Mouse (Mus musculus) CH12.LX (cell line): ENCODE results near the gene Gm45808. TPM values are rescaled to one million over a fixed set of nuclear protein-coding genes. Genes with fewer than 3 reads are reported as not detected.

Experiments
- DNase-seq: peaks from one replicate; pipeline ENCODE4 v3.0.0-alpha.2; 2013; ENCODE audit errors: extremely low read depth
- H3K27ac ChIP-seq: 2 replicates; pipeline ENCODE4 v1.5.1; 2012; ENCODE audit warnings: low read depth, mild to moderate bottlenecking, control low read depth, moderate library complexity; ENCODE audit not compliant: insufficient read depth
- H3K27me3 ChIP-seq: replicated peaks from 2 replicates; pipeline ENCODE3; 2012; ENCODE audit warnings: inconsistent platforms
- H3K36me3 ChIP-seq, 2 experiments: replicated peaks in 1 of 2; 2 replicates each; pipeline versions ENCODE3 to v1.6.1; 2012; ENCODE audit warnings: inconsistent platforms in 1 of 2, low read length in 1 of 2, mild to moderate bottlenecking in 1 of 2, mixed read lengths in 1 of 2, moderate library complexity in 1 of 2; ENCODE audit not compliant: control insufficient read depth in 1 of 2, insufficient read depth in 1 of 2
- H3K4me1 ChIP-seq, 2 experiments: 2 replicates each; pipeline ENCODE4 v1.6.1; 2012; ENCODE audit warnings: inconsistent platforms in 1 of 2, moderate library complexity in 1 of 2; ENCODE audit not compliant: insufficient read depth in 2 of 2, control insufficient read depth in 1 of 2
- H3K4me2 ChIP-seq: 2 replicates; pipeline ENCODE4 v1.6.1; 2012; ENCODE audit warnings: low read depth, mild to moderate bottlenecking, control low read depth; ENCODE audit not compliant: poor library complexity, insufficient read depth, severe bottlenecking
- H3K4me3 ChIP-seq, 3 experiments: fragments of 150-350 bp in 1 of 3; sonication (generic) in 1 of 3; replicated peaks in 1 of 3; 2 replicates each; pipeline versions ENCODE3 to v1.5.1; 2011 to 2012; ENCODE audit warnings: low read depth in 2 of 3, low read length in 2 of 3, mild to moderate bottlenecking in 2 of 3, moderate library complexity in 2 of 3, control low read depth in 1 of 3, improper control_type of control experiment in 1 of 3, inconsistent platforms in 1 of 3, mixed read lengths in 1 of 3; ENCODE audit not compliant: poor library complexity in 1 of 3
- H3K79me2 ChIP-seq: replicated peaks from 2 replicates; pipeline ENCODE4 v1.6.1; 2012; ENCODE audit warnings: mild to moderate bottlenecking, moderate library complexity; ENCODE audit not compliant: control insufficient read depth, poor library complexity, insufficient read depth, severe bottlenecking; ENCODE audit errors: extremely low read depth
- H3K9ac ChIP-seq: 2 replicates; pipeline ENCODE4 v1.6.1; 2012; ENCODE audit warnings: low read depth, mild to moderate bottlenecking, control low read depth, moderate library complexity; ENCODE audit not compliant: insufficient read depth
- H3K9me3 ChIP-seq: replicated peaks from 2 replicates; pipeline ENCODE3; 2012; ENCODE audit warnings: low read length, inconsistent platforms, mixed read lengths
- BHLHE40 ChIP-seq: IDR thresholded peaks from 2 replicates; pipeline ENCODE4 v1.6.1; 2011; ENCODE audit warnings: mild to moderate bottlenecking, low read depth, low read length, improper control_type of control experiment
- CHD1 ChIP-seq: IDR thresholded peaks from 2 replicates; pipeline ENCODE4 v1.6.1; 2012; ENCODE audit warnings: low read depth, low read length, improper control_type of control experiment, inconsistent platforms
- CHD2 ChIP-seq: IDR thresholded peaks from 2 replicates; pipeline ENCODE4 v1.6.1; 2011; ENCODE audit warnings: low read length, improper control_type of control experiment
- CTCF ChIP-seq, 2 experiments: IDR thresholded peaks in 1 of 2; conservative IDR thresholded peaks in 1 of 2; 2 replicates each; pipeline ENCODE4 v1.5.1; 2011 to 2012; ENCODE audit warnings: low read depth in 2 of 2, low read length in 2 of 2, improper control_type of control experiment in 1 of 2, inconsistent platforms in 1 of 2, mild to moderate bottlenecking in 1 of 2, moderate library complexity in 1 of 2
- E2F4 ChIP-seq: IDR thresholded peaks from 2 replicates; pipeline ENCODE4 v1.6.1; 2011; ENCODE audit warnings: low read depth, low read length, improper control_type of control experiment; ENCODE audit not compliant: insufficient replicate concordance
- ETS1 ChIP-seq: conservative IDR thresholded peaks from 2 replicates; pipeline ENCODE4 v1.6.1; 2012; ENCODE audit warnings: low read depth, mild to moderate bottlenecking, inconsistent platforms, low read length, improper control_type of control experiment, moderate library complexity
- HCFC1 ChIP-seq: IDR thresholded peaks from 2 replicates; pipeline ENCODE4 v1.6.1; 2012; ENCODE audit warnings: low read depth, mild to moderate bottlenecking, inconsistent platforms, low read length, improper control_type of control experiment
- IRF4 ChIP-seq: IDR thresholded peaks from 2 replicates; pipeline ENCODE4 v1.6.1; 2014; ENCODE audit warnings: low read depth, mild to moderate bottlenecking, inconsistent platforms, low read length, improper control_type of control experiment
- JUND ChIP-seq: conservative IDR thresholded peaks from 2 replicates; pipeline ENCODE4 v1.6.1; 2011; ENCODE audit warnings: low read depth, low read length, improper control_type of control experiment
- KAT2A ChIP-seq: IDR thresholded peaks from 2 replicates; pipeline ENCODE4 v1.6.1; 2012; ENCODE audit warnings: low read length, improper control_type of control experiment, inconsistent platforms; ENCODE audit not compliant: insufficient replicate concordance
- MAFK ChIP-seq: IDR thresholded peaks from 2 replicates; pipeline ENCODE4 v1.6.1; 2011; ENCODE audit warnings: low read length, improper control_type of control experiment; ENCODE audit not compliant: insufficient replicate concordance
- MAZ ChIP-seq: IDR thresholded peaks from 2 replicates; pipeline ENCODE4 v1.6.1; 2012; ENCODE audit warnings: low read depth, mild to moderate bottlenecking, inconsistent platforms, low read length, improper control_type of control experiment, moderate library complexity
- MXI1 ChIP-seq: IDR thresholded peaks from 2 replicates; pipeline ENCODE4 v1.6.1; 2011; ENCODE audit warnings: mild to moderate bottlenecking, low read depth, low read length, improper control_type of control experiment
- MYC ChIP-seq: IDR thresholded peaks from 2 replicates; pipeline ENCODE4 v1.6.1; 2011; ENCODE audit warnings: low read depth, mild to moderate bottlenecking, improper control_type of control experiment, low read length
- NELFE ChIP-seq: IDR thresholded peaks from 2 replicates; pipeline ENCODE4 v1.6.1; 2011; ENCODE audit warnings: low read depth, low read length, improper control_type of control experiment
- NRF1 ChIP-seq: IDR thresholded peaks from 2 replicates; pipeline ENCODE4 v1.6.1; 2014; ENCODE audit warnings: low read depth, mild to moderate bottlenecking, inconsistent platforms, low read length, improper control_type of control experiment, moderate library complexity
- PAX5 ChIP-seq: IDR thresholded peaks from 2 replicates; pipeline ENCODE4 v1.6.1; 2012; ENCODE audit warnings: low read length, inconsistent platforms, mixed read lengths
- POLR2A ChIP-seq: IDR thresholded peaks from 2 replicates; pipeline ENCODE4 v1.6.1; 2011; ENCODE audit warnings: low read depth, mild to moderate bottlenecking, improper control_type of control experiment, low read length
- POLR2AphosphoS2 ChIP-seq: IDR thresholded peaks from 2 replicates; pipeline ENCODE4 v1.6.1; 2011; ENCODE audit warnings: low read depth, low read length, improper control_type of control experiment
- RAD21 ChIP-seq: IDR thresholded peaks from 2 replicates; pipeline ENCODE4 v1.6.1; 2011; ENCODE audit warnings: low read depth, mild to moderate bottlenecking, low read length, improper control_type of control experiment, moderate library complexity
- RCOR1 ChIP-seq: conservative IDR thresholded peaks from 2 replicates; pipeline ENCODE4 v1.6.1; 2012; ENCODE audit warnings: low read depth, mild to moderate bottlenecking, inconsistent platforms, low read length, improper control_type of control experiment
- SIN3A ChIP-seq: IDR thresholded peaks from 2 replicates; pipeline ENCODE4 v1.6.1; 2012; ENCODE audit warnings: low read length, improper control_type of control experiment, inconsistent platforms
- SMC3 ChIP-seq: IDR thresholded peaks from 2 replicates; pipeline ENCODE4 v1.6.1; 2011; ENCODE audit warnings: low read depth, low read length, improper control_type of control experiment
- TCF12 ChIP-seq: IDR thresholded peaks from 2 replicates; pipeline ENCODE4 v1.6.1; 2014; ENCODE audit warnings: low read depth, mild to moderate bottlenecking, inconsistent platforms, low read length, improper control_type of control experiment
- UBTF ChIP-seq: IDR thresholded peaks from 2 replicates; pipeline ENCODE4 v1.6.1; 2012; ENCODE audit warnings: low read depth, mild to moderate bottlenecking, inconsistent platforms, low read length, improper control_type of control experiment, moderate library complexity
- USF2 ChIP-seq: conservative IDR thresholded peaks from 2 replicates; pipeline ENCODE4 v1.6.1; 2011; ENCODE audit warnings: low read depth, low read length, improper control_type of control experiment
- ZC3H11A ChIP-seq: IDR thresholded peaks from 2 replicates; pipeline ENCODE4 v1.6.1; 2012; ENCODE audit warnings: low read depth, mild to moderate bottlenecking, inconsistent platforms, low read length, improper control_type of control experiment
- ZKSCAN1 ChIP-seq: IDR thresholded peaks from 2 replicates; pipeline ENCODE4 v1.6.1; 2012; ENCODE audit warnings: low read depth, inconsistent platforms, low read length, improper control_type of control experiment, borderline replicate concordance
- ZMIZ1 ChIP-seq: IDR thresholded peaks from 2 replicates; pipeline ENCODE4 v1.6.1; 2012; ENCODE audit warnings: low read depth, mild to moderate bottlenecking, inconsistent platforms, low read length, improper control_type of control experiment
- ZNF384 ChIP-seq: IDR thresholded peaks from 2 replicates; pipeline ENCODE4 v1.6.1; 2012; ENCODE audit warnings: low read depth, low read length, improper control_type of control experiment, inconsistent platforms
- dilution Hi-C: fragments of 300-500 bp; cut with MboI; formaldehyde crosslinking; loops from 2 replicates; pipeline ENCODE4 v1.14.3; 2020; ENCODE audit warnings: low sequenced_read_pairs; ENCODE audit not compliant: extremely low pct_unique_long_range_greater_than_20kb, extremely low pct_ligation_motif_present
- in situ Hi-C: fragments of 300-500 bp; cut with MboI; formaldehyde crosslinking; loops from 3 replicates; pipeline ENCODE4 v1.14.3; 2019; ENCODE audit warnings: low sequenced_read_pairs, low pct_ligation_motif_present, low pct_unique_long_range_greater_than_20kb, mixed read lengths
- polyA plus RNA-seq: library from polyadenylated mRNA; unstranded; fragments of >175 nt; gene quantifications from 2 replicates; pipeline ENCODE4 v1.2.1, GENCODE M21; 2012; ENCODE audit warnings: low read depth; ENCODE audit not compliant: insufficient read length
- total RNA-seq, 2 experiments: library from RNA; depleted of rRNA; stranded (reverse); fragments of 300-350 nt in 1 of 2; fragments of >200 nt in 1 of 2; gene quantifications; 2 replicates each; pipeline ENCODE4 v1.2.3; 2012 to 2014

Gm45808 gene
- total and polyA plus RNA-seq, 3 experiments: 0.85 to 5.0 TPM; not detected in 1

GRCm38 (mm10) chr7:45458748-45459563, 27.7 kb downstream of the Gm45808 start:
- no peaks in the 10 kb centered on the region for H3K27me3 ChIP-seq
- peak; percentile 35; the same call in 1 of the 2 replicates for TF ChIP-seq MXI1
- TF ChIP-seq ZC3H11A: no peak
- TF ChIP-seq PAX5: no peak
- no peak for TF ChIP-seq CTCF (conservative IDR thresholded peaks at IDR 0.05 in 1 of 2, IDR thresholded peaks at IDR 0.05 in 1 of 2; ENCODE audit: low read depth in 2 of 2, low read length in 2 of 2)
- no peak for TF ChIP-seq IRF4
- peak; percentile 84 for TF ChIP-seq NRF1
- no peak for TF ChIP-seq CHD1
- peak; percentile 77 for TF ChIP-seq POLR2A
- TF ChIP-seq HCFC1: no peak
- TF ChIP-seq NELFE: no peak; the same call in 1 of the 2 replicates
- no peak for TF ChIP-seq ETS1
- no peak for TF ChIP-seq ZNF384
- peak; percentile 86; the same call in 1 of the 2 replicates for TF ChIP-seq ZMIZ1
- TF ChIP-seq UBTF: 0 out of 2 replicates have a peak, but pooled peaks have one; percentile 14
- TF ChIP-seq MYC: no peak
- no peak for TF ChIP-seq E2F4
- no peak for TF ChIP-seq MAFK
- TF ChIP-seq RCOR1: no peak
- TF ChIP-seq POLR2AphosphoS2: peak; percentile 88; the same call in 1 of the 2 replicates
- no peak for TF ChIP-seq RAD21
- TF ChIP-seq KAT2A: no peak
- no peak for TF ChIP-seq SMC3
- TF ChIP-seq MAZ: no peak
- TF ChIP-seq SIN3A: peak; percentile 19; the same call in 1 of the 2 replicates
- TF ChIP-seq BHLHE40: no peak
- no peak for TF ChIP-seq CHD2
- no peak for TF ChIP-seq ZKSCAN1
- no peak for TF ChIP-seq USF2
- TF ChIP-seq TCF12: 0 out of 2 replicates have a peak, but pooled peaks have one; percentile 13
- no peak for TF ChIP-seq JUND
- TF ChIP-seq, all 38 proteins: peak for 8
- H3K79me2 ChIP-seq: peaks cover 28% of the 10 kb centered on the region
- H3K4me2 ChIP-seq: peak overlapping the region; percentile 86; the same call in 1 of the 2 replicates
- H3K4me1 ChIP-seq: peaks cover 15 to 50% of the 10 kb centered on the region in 2 experiments
- peak overlapping the region; percentile 74 for H3K27ac ChIP-seq
- dilution Hi-C loops (no loop called here), in situ Hi-C loops (no loop called here)
- peak overlapping the region; percentile 91 for H3K9ac ChIP-seq
- peak; percentile 68 for DNase-seq
- H3K36me3 ChIP-seq: peaks cover 52 to 74% of the 10 kb centered on the region in 2 experiments
- H3K4me3 ChIP-seq: peak overlapping the region; percentile 76 to 96 (median 77)
- H3K9me3 ChIP-seq: no peaks in the 10 kb centered on the region
